Mouse (Mus musculus) hindbrain, embryonic 13.5 days (tissue): ENCODE results near the gene Trpm3. TPM values are rescaled to one million over a fixed set of nuclear protein-coding genes. Genes with fewer than 3 reads are reported as not detected.
A peak's percentile ranks its signal among the peaks of the same experiment; 100 is the strongest.

Source experiments
- ATAC-seq: fragments of 200-750 bp; cut with Nextera tagmentation; 2 replicates; pipeline ENCODE4 v1.8.0; 2017; ENCODE audit warnings: moderate TSS enrichment; ENCODE audit not compliant: low FRiP score
- H3K27ac ChIP-seq: fragments of 300-500 bp; sonication (generic); 2 replicates; pipeline ENCODE4 v1.5.1; 2015; ENCODE audit warnings: inconsistent platforms, mild to moderate bottlenecking, moderate library complexity
- H3K27me3 ChIP-seq: fragments of 300-500 bp; sonication (generic); 2 replicates; pipeline ENCODE4 v1.6.1; 2015; ENCODE audit warnings: mild to moderate bottlenecking, inconsistent platforms
- H3K36me3 ChIP-seq: fragments of 300-500 bp; sonication (generic); 2 replicates; pipeline ENCODE4 v1.6.1; 2015; ENCODE audit warnings: mild to moderate bottlenecking, inconsistent platforms
- H3K4me1 ChIP-seq: fragments of 300-500 bp; sonication (generic); replicated peaks from 2 replicates; pipeline ENCODE4 v1.6.1; 2015; ENCODE audit warnings: inconsistent platforms
- H3K4me2 ChIP-seq: fragments of 300-500 bp; sonication (generic); 2 replicates; pipeline ENCODE4 v1.6.1; 2015; ENCODE audit warnings: inconsistent platforms, mild to moderate bottlenecking, moderate library complexity
- H3K4me3 ChIP-seq: fragments of 300-500 bp; sonication (generic); 2 replicates; pipeline ENCODE4 v1.5.1; 2015; ENCODE audit warnings: mild to moderate bottlenecking, inconsistent platforms
- H3K9ac ChIP-seq: fragments of 300-500 bp; sonication (generic); 2 replicates; pipeline ENCODE4 v1.6.1; 2015; ENCODE audit warnings: mild to moderate bottlenecking, inconsistent platforms
- H3K9me3 ChIP-seq: fragments of 300-500 bp; sonication (generic); 2 replicates; pipeline ENCODE4 v1.6.1; 2016; ENCODE audit warnings: inconsistent platforms
- WGBS: fragments of 180-500 bp; shearing (Covaris S2); methylation state at CpG from one replicate; pipeline ENCODE4 v1.1.7; 2015; 5-methylcytosine and 5-hydroxymethylcytosine counted together
- polyA plus RNA-seq: library from polyadenylated mRNA; unstranded; fragments of >200 nt; fragmentation: Nextera tagmentation; extraction: Ambion mirVana; gene quantifications from 2 replicates; pipeline ENCODE4 v1.2.1, GENCODE M21; 2015

Trpm3 gene
- polyA plus RNA-seq, 1 experiment from 2014 or later: 33.2 TPM

DNA sequence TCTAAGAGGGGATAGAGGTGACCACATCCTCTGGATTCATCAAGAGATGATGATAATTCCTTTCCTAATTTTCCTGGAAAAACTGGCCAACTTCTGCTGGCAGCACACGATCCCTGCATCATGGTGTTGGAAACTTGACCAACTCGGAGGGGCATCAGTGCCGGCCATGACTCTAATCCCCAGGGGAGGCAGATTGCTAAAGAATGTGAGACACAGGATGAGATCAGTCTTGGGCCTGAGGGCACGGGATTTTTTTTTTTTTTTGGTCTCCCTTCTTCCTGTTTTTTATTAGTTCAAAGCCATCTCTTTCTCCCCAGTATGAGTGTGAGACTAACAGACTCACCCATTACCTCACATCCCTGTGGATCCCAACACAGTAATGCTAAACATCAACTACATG is 855.1 kb downstream of the Trpm3 start:
- no peak for ATAC-seq
- Histone ChIP-seq H3K4me2 (no peak overlapping the region), H3K9me3 (no peaks in the 10 kb centered on the region), H3K4me3 (no peak overlapping the region), H3K4me1 (no peaks in the 10 kb centered on the region), H3K36me3 (no peaks in the 10 kb centered on the region), H3K27ac (no peak overlapping the region), H3K27me3 (no peaks in the 10 kb centered on the region), H3K9ac (no peak overlapping the region)
- WGBS: 78% methylated on average over 4 of the region's 4 CpGs

DNA sequence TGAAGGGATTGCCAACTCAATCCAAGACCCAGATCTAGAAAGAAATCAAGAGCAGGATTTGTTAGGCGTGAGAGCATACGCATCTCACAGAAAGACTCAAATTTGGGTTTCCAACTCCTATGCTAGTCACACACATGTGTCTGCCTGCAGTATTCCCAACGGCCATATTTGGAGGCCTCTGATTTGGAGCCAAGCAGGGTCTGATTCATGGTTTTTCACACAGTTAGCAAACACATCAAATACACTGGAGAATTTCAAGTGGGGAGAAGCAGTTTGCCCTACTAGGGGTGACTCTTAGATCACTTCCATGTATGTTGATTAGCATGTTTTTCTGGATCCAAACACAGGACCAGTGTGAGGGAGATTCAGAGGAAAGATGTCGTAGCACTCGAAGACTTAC is 855.7 kb downstream of the Trpm3 start:
- no peak overlapping the region for H3K4me2 ChIP-seq
- H3K27me3 ChIP-seq: no peaks in the 10 kb centered on the region
- no peak for ATAC-seq
- H3K36me3 ChIP-seq: no peaks in the 10 kb centered on the region
- H3K4me3 ChIP-seq: no peak overlapping the region
- 96% methylated on average over 5 of the region's 5 CpGs for WGBS
- no peaks in the 10 kb centered on the region for H3K9me3 ChIP-seq
- no peak overlapping the region for H3K27ac ChIP-seq
- H3K4me1 ChIP-seq: no peaks in the 10 kb centered on the region
- H3K9ac ChIP-seq: no peak overlapping the region

DNA sequence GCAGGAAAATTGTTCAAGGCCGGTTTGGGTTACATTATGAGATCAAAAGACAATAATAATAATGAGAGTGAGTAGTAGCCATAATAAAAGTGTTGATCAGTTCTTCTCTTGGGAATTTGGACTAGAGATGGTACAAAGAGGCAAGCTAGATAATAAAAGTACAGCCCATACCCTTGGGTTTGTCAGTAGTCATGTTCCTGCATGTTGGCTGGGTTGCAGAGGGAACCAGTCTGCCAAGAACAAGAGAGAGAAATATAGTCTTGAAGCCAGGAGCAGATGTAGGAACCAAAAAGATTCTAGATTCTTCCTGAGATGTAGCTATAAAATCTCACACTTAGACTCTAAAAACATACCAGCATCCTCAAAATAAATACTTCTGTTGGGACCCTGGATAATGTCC is 861.4 kb downstream of the Trpm3 start:
- 95% methylated on average over 1 of the region's 1 CpGs for WGBS
- no peak overlapping the region for H3K4me3 ChIP-seq
- no peak overlapping the region for H3K4me2 ChIP-seq
- H3K36me3 ChIP-seq: no peaks in the 10 kb centered on the region
- no peak overlapping the region for H3K27ac ChIP-seq
- H3K27me3 ChIP-seq: no peaks in the 10 kb centered on the region
- no peak for ATAC-seq
- H3K4me1 ChIP-seq: no peaks in the 10 kb centered on the region
- no peaks in the 10 kb centered on the region for H3K9me3 ChIP-seq
- no peak overlapping the region for H3K9ac ChIP-seq

GRCm38 (mm10) chr19:23003861-23004260 is 865.0 kb downstream of the Trpm3 start:
- Histone ChIP-seq H3K4me3 (no peak overlapping the region), H3K4me2 (no peak overlapping the region), H3K27me3 (no peaks in the 10 kb centered on the region), H3K4me1 (no peaks in the 10 kb centered on the region), H3K9me3 (no peaks in the 10 kb centered on the region), H3K9ac (no peak overlapping the region), H3K36me3 (no peaks in the 10 kb centered on the region), H3K27ac (0 out of 2 replicates have a peak overlapping the region, but pooled peaks have one; percentile 0)
- ATAC-seq: no peak
- 48% methylated on average over 8 of the region's 8 CpGs for WGBS

DNA sequence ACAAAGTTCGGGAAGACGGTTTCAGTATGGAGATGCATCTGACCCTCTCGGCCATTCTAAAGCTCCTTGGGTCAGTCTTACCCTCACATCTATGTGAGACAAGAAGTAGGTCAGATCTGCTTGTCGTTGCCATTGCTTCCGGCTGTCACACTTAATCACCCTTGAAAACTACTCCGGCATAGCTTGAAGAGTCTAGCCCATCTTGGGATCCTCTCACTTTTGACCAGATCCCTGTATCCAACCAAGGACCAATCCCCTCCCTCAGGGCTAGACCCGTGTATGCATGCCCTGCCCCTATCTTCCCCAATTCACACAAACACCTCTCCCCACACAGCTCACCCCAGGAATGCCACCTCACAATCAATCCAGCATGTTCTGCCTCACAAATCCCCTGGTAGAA is 867.0 kb downstream of the Trpm3 start:
- no peaks in the 10 kb centered on the region for H3K4me1 ChIP-seq
- no peaks in the 10 kb centered on the region for H3K27me3 ChIP-seq
- no peaks in the 10 kb centered on the region for H3K9me3 ChIP-seq
- H3K9ac ChIP-seq: no peak overlapping the region
- no peak for ATAC-seq
- H3K4me2 ChIP-seq: no peak overlapping the region
- H3K4me3 ChIP-seq: no peak overlapping the region
- H3K27ac ChIP-seq: no peak overlapping the region
- no peaks in the 10 kb centered on the region for H3K36me3 ChIP-seq
- 96% methylated on average over 7 of the region's 7 CpGs for WGBS

- Histone ChIP-seq H3K4me2 (no peak overlapping the region), H3K36me3 (no peaks in the 10 kb centered on the region), H3K9me3 (no peaks in the 10 kb centered on the region), H3K4me3 (no peak overlapping the region), H3K27me3 (no peaks in the 10 kb centered on the region), H3K27ac (no peak overlapping the region), H3K4me1 (no peaks in the 10 kb centered on the region), H3K9ac (no peak overlapping the region)
- ATAC-seq: peak; percentile 67; the same call in 1 of the 2 replicates
- WGBS: 66% methylated on average over 11 of the region's 11 CpGs
These were observed 867.8 kb downstream of the Trpm3 start for GRCm38 (mm10) chr19:23006517-23007273.

DNA sequence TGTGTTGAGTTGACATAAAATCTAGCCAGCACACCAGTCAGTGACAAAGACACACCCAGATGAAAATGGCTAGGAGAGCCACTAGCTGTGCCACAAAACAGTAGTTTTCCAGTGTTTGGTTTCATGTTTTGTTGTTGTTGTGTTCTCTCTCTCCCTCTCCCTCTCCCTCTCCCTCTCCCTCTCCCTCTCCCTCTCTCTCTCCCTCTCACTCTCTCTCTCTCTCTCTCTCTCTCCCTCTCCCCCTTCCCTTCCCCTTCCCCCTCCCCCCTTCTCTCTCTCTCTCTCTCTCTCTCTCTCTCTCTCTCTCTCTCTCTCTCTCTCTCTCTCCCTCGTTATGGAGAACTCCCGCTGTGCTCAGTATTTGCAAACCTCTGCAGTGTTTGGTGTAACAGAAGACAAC is 874.8 kb downstream of the Trpm3 start:
- Histone ChIP-seq H3K9me3 (no peaks in the 10 kb centered on the region), H3K9ac (no peak overlapping the region), H3K27ac (no peak overlapping the region), H3K4me3 (no peak overlapping the region), H3K4me2 (no peak overlapping the region), H3K36me3 (no peaks in the 10 kb centered on the region), H3K4me1 (no peaks in the 10 kb centered on the region), H3K27me3 (no peaks in the 10 kb centered on the region)
- WGBS: 46% methylated on average over 2 of the region's 2 CpGs
- ATAC-seq: no peak

DNA sequence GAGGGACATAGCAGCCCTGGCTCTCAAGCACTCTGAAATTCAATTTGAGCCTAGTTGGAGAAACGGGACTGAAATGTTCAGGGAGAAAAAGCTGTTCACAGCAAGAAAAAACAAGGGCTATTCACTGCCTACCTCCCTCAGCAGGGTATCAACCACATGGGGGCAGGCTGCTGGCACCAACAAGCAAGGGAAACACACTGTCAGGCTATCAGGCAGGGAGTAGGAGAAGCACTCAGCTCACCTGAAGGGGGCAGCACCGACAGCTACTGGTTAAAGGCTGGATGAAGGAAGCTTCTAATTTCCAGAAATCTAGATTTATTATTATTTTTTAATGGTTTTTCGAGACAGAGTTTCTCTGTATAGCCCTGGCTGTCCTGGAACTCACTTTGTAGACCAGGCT is 876.7 kb downstream of the Trpm3 start:
- H3K4me2 ChIP-seq: no peak overlapping the region
- H3K36me3 ChIP-seq: no peaks in the 10 kb centered on the region
- H3K4me3 ChIP-seq: no peak overlapping the region
- 47% methylated on average over 3 of the region's 3 CpGs for WGBS
- no peak for ATAC-seq
- H3K27me3 ChIP-seq: no peaks in the 10 kb centered on the region
- no peaks in the 10 kb centered on the region for H3K4me1 ChIP-seq
- no peak overlapping the region for H3K27ac ChIP-seq
- H3K9me3 ChIP-seq: no peaks in the 10 kb centered on the region
- H3K9ac ChIP-seq: no peak overlapping the region

DNA sequence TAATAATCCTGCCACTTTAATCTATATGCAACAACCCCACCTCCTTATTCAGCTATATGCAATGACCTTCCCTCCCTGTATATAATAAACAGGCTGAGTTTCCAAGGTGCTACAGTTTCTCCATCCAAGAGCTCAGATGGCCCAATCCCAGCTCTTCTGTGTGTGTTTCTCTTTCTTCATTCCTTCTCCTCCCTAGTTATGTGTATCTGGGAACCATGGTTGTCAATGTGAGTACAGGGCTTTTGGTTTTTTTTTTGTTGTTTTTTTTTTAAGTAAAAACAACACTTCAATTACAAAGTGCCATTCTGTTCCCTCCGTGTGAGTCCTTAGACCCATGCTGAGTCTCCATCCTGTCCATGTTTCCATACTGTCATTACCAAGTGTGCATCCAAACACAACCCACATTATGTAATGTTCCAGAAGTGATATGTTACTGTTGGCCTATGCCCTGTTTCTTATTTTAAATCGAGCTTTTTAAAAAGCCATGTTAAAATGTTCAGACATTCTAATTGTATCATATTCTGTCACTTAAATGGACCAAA is 879.4 kb downstream of the Trpm3 start:
- ATAC-seq: no peak

DNA sequence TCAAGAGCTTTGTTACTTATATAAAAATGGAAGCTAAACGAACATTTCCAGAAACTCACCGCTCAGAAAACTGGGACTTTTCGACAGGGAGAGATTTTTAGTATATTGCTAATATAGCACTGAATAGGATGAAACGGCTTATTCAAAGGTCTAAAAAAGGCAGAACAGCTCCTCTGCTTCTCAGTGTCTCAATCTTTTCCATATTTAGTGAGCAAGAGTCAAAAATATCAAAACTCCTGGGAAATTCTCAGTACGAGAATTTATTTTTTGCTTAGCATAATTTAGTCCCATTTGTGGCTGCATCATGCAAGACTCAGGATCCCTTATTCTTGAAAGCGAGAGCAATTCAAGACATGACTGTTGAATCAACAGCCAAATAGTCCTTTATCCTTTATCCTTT is 884.1 kb downstream of the Trpm3 start:
- Histone ChIP-seq H3K36me3 (no peaks in the 10 kb centered on the region), H3K27me3 (no peaks in the 10 kb centered on the region), H3K9me3 (no peaks in the 10 kb centered on the region), H3K4me1 (no peaks in the 10 kb centered on the region), H3K9ac (no peak overlapping the region), H3K4me2 (no peak overlapping the region), H3K4me3 (no peak overlapping the region), H3K27ac (no peak overlapping the region)
- ATAC-seq: no peak
- WGBS: 94% methylated on average over 6 of the region's 6 CpGs

More for the DNA sequence above, 879.4 kb downstream of the Trpm3 start:
- H3K4me2 ChIP-seq: no peak overlapping the region
- H3K9me3 ChIP-seq: no peaks in the 10 kb centered on the region
- no peak overlapping the region for H3K4me3 ChIP-seq
- H3K36me3 ChIP-seq: no peaks in the 10 kb centered on the region
- H3K4me1 ChIP-seq: no peaks in the 10 kb centered on the region
- 73% methylated on average over 2 of the region's 2 CpGs for WGBS
- no peak overlapping the region for H3K9ac ChIP-seq
- H3K27ac ChIP-seq: no peak overlapping the region
- H3K27me3 ChIP-seq: no peaks in the 10 kb centered on the region

DNA sequence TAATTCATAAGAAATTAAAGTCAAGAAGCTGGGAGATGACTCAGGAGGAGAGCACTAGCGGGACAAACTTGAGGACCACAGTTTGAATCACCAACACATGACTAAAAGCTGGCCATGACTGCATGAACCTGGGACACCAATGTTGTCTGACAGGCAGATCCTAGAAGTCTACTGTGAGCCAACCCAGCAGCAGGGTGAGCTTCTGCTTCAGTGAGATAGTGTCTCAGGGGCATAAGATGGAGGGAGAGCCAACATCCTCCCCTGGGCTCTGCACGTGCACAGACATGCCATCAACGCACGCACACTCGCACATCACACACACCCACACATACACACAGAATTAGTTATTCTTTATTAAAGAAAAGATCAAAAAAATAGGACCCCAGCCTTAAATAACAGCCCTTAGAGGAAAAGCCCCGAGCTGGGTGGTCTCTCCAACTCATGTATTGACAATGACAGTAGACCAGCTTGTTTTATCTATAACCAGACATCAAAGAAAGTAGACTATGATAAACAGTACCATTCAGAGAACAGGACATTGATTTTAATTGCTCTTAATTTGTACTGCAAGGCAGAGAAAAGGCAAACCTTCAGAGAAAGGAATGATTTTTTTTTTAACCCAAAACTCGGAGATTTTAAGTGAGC is 884.6 kb downstream of the Trpm3 start:
- no peaks in the 10 kb centered on the region for H3K27me3 ChIP-seq

GRCm38 (mm10) chr19:23024821-23025220 is 886.0 kb downstream of the Trpm3 start:
- H3K9me3 ChIP-seq: no peaks in the 10 kb centered on the region
- no peak overlapping the region for H3K4me3 ChIP-seq
- WGBS: 89% methylated on average over 4 of the region's 4 CpGs
- H3K9ac ChIP-seq: no peak overlapping the region
- ATAC-seq: no peak
- no peak overlapping the region for H3K4me2 ChIP-seq
- no peaks in the 10 kb centered on the region for H3K27me3 ChIP-seq
- no peaks in the 10 kb centered on the region for H3K4me1 ChIP-seq
- no peak overlapping the region for H3K27ac ChIP-seq
- H3K36me3 ChIP-seq: no peaks in the 10 kb centered on the region

More for the DNA sequence above, 884.6 kb downstream of the Trpm3 start:
- H3K4me2 ChIP-seq: no peak overlapping the region
- H3K27ac ChIP-seq: no peak overlapping the region
- H3K9ac ChIP-seq: no peak overlapping the region
- ATAC-seq: no peak
- 87% methylated on average over 7 of the region's 7 CpGs for WGBS
- no peaks in the 10 kb centered on the region for H3K36me3 ChIP-seq
- H3K4me1 ChIP-seq: no peaks in the 10 kb centered on the region
- no peak overlapping the region for H3K4me3 ChIP-seq
- no peaks in the 10 kb centered on the region for H3K9me3 ChIP-seq

DNA sequence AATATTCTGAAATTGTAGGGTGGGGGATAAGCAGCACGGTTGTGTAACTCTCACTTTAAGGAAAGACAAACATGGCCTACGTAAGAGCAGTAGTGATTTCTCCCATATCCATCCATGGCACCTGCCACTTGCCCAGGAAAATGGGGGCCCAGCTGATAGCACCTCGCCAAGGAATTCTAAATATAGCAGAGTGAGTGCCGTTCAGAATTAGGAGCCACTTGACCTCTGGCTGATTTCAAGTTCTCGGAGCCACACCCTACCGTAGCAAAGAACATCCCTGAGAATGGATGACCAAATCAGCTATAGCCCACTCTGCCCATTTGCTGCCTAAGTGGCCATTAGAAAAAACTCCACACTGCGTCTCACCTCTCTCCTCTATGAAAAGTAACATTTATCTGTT is 887.6 kb downstream of the Trpm3 start:
- no peaks in the 10 kb centered on the region for H3K36me3 ChIP-seq
- H3K4me3 ChIP-seq: no peak overlapping the region
- ATAC-seq: no peak
- WGBS: 94% methylated on average over 7 of the region's 7 CpGs
- no peaks in the 10 kb centered on the region for H3K9me3 ChIP-seq
- no peaks in the 10 kb centered on the region for H3K4me1 ChIP-seq
- H3K4me2 ChIP-seq: no peak overlapping the region
- H3K27ac ChIP-seq: no peak overlapping the region
- no peak overlapping the region for H3K9ac ChIP-seq
- H3K27me3 ChIP-seq: no peaks in the 10 kb centered on the region
